Mouse (Mus musculus) heart, postnatal 0 days (tissue): ENCODE results near the gene Pla2g12b.

Experiments used
- CTCF ChIP-seq: IDR thresholded peaks from 2 replicates; pipeline ENCODE4 v1.5.1; 2016; ENCODE audit warnings: antibody characterized with exemption, control low read depth, low read depth
- EP300 ChIP-seq: IDR thresholded peaks from 2 replicates; pipeline ENCODE4 v1.6.1; 2016; ENCODE audit warnings: antibody characterized with exemption, low read depth

DNA sequence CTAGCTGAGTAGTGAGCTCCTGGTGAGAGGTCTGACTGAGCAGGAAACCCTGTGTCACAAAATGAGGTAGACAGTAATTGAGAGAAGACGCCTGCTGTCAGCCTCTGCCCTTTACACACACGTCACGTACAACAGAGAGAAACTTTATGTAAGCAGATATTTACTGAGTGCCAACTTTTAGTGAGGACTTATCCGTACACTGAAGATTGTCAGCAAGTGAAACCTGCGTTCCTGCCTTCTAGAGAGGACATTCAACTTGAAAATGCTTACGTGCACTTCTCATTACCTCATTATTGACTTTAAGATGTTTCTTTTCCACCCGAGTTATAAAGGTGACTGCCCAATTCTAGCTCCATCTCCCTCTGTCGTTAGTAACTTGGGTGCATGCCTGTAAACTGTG, 34.7 kb upstream of the Pla2g12b start:
- TF ChIP-seq CTCF = no peak
- TF ChIP-seq EP300 = no peak
